ENCODE assay signal across 23 mouse cellular contexts in the genomic region with DNA sequence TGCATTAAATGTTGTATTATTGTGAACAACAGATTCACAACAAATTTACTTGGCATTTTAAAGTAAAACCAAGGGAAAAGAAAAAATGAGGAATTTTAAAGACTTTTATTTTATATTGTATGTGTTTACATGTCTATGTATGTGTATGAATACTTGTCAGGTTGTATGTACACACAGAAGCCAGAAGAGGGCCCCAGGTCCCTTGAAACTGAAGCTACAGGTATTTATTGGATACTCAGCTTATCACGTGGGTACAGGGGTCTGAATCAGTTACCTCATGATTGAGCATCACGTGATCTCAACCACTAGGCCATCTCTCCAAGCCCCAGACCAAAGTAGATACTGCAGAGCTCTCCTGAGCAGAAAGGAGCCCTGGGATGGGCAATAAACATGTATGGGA.
DNase-seq lines count a peak whose midpoint lies in the region; ATAC-seq and TF ChIP-seq lines count a peak whose summit lies in the region.
"Had no signal": no experiment of that assay in that cellular context is flagged by ENCODE, and none has a peak within 500 bp of the region (broad histone marks: within the 10 kb centered on the region; RNA-seq: fewer than 3 reads in every experiment).

No protein-coding gene starts in this region.

- no peaks in the 10 kb centered on the region for H3K27me3 ChIP-seq in kidney, postnatal 0 days (ENCODE audit: insufficient read depth, low read length)
- no peaks in the 10 kb centered on the region for H3K27me3 ChIP-seq in stomach, postnatal 0 days (ENCODE audit: control insufficient read depth, insufficient read depth, low read length)
- H3K27me3 ChIP-seq in forebrain, embryonic 14.5 days (replicated peaks; ENCODE audit: control insufficient read depth, insufficient read depth, low read length) = no peaks in the 10 kb centered on the region
- H3K27me3 ChIP-seq: embryonic facial prominence, embryonic 15.5 days; midbrain, embryonic 15.5 days had no signal

- TF ChIP-seq CTCF in kidney, postnatal 0 days (IDR thresholded peaks at IDR 0.05; ENCODE audit: low read depth) = peak; percentile 27; the same call in 1 of the 2 replicates
- TF ChIP-seq CTCF in stomach, postnatal 0 days (IDR thresholded peaks at IDR 0.05; ENCODE audit: low read depth) = peak; percentile 42

- no peak for ATAC-seq in kidney, postnatal 0 days (replicated peaks; ENCODE audit: low FRiP score, low read depth)
- no peak for ATAC-seq in stomach, postnatal 0 days (ENCODE audit: low FRiP score, low TSS enrichment)
- no peak for ATAC-seq in forebrain, embryonic 14.5 days
- ATAC-seq: forebrain, postnatal 0 days; hindbrain, embryonic 16.5 days; midbrain, embryonic 15.5 days had no signal

- no peak overlapping the region for H3K4me3 ChIP-seq in kidney, postnatal 0 days (replicated peaks; ENCODE audit: low read depth, low read length)
- H3K4me3 ChIP-seq in stomach, postnatal 0 days (ENCODE audit: low read depth, low read length) = no peak overlapping the region
- no peak overlapping the region for H3K4me3 ChIP-seq in forebrain, embryonic 14.5 days (ENCODE audit: low read depth, low read length)
- H3K4me3 ChIP-seq: embryonic facial prominence, embryonic 15.5 days; left cerebral cortex, adult 2 months; limb, embryonic 10.5 days; midbrain, embryonic 15.5 days had no signal

- no peak for DNase-seq in kidney, postnatal 0 days (ENCODE audit: low spot score)
- no peak for DNase-seq in kidney, postnatal 4 days
- peak; percentile 14 for DNase-seq in CD4-positive helper T cell, adult 2 months (ENCODE audit: low read depth, low spot score)
- DNase-seq in R1 (ENCODE audit: low read depth, low spot score) = peak; percentile 83
- no peak for DNase-seq in stomach, postnatal 0 days (ENCODE audit: low spot score)
- DNase-seq in heart, postnatal 25 days (ENCODE audit: low spot score) = no peak
- no peak for DNase-seq in forebrain, embryonic 14.5 days (ENCODE audit: low spot score)
- DNase-seq: cerebellum, adult 18-20 months; cerebellum, postnatal 25 days; forebrain, postnatal 0 days; heart, adult 18-20 months; kidney, adult 18-20 months; kidney, postnatal 10 days; lung, adult 2 months; lung, postnatal 36 days; retina, postnatal 1 day; right cerebral cortex, postnatal 4 days; thymus, postnatal 36 days had no signal

- H3K27ac ChIP-seq in kidney, postnatal 0 days = no peak overlapping the region
- no peak overlapping the region for H3K27ac ChIP-seq in stomach, postnatal 0 days (replicated peaks)
- H3K27ac ChIP-seq in forebrain, embryonic 14.5 days (ENCODE audit: low read depth, low read length) = no peak overlapping the region
- H3K27ac ChIP-seq: embryonic facial prominence, embryonic 15.5 days; left cerebral cortex, adult 2 months; limb, embryonic 10.5 days; midbrain, embryonic 15.5 days had no signal

- H3K9ac ChIP-seq in kidney, postnatal 0 days (ENCODE audit: low read depth, low read length) = no peak overlapping the region
- no peak overlapping the region for H3K9ac ChIP-seq in stomach, postnatal 0 days (ENCODE audit: low read length)
- H3K9ac ChIP-seq in forebrain, embryonic 14.5 days (ENCODE audit: low read length) = no peak overlapping the region
- H3K9ac ChIP-seq: embryonic facial prominence, embryonic 15.5 days; forebrain, postnatal 0 days; midbrain, embryonic 15.5 days had no signal

- intact Hi-C loops in heart, postnatal 25 days (cut with DNase I) = no loop called here

- WGBS in kidney, postnatal 0 days = 89% methylated on average over 2 of the region's 2 CpGs
- WGBS in stomach, postnatal 0 days = 86% methylated on average over 2 of the region's 2 CpGs
- WGBS in forebrain, embryonic 14.5 days = 81% methylated on average over 2 of the region's 2 CpGs

- H3K4me2 ChIP-seq in kidney, postnatal 0 days (ENCODE audit: low read length) = no peak overlapping the region
- H3K4me2 ChIP-seq in stomach, postnatal 0 days (replicated peaks; ENCODE audit: low read depth) = no peak overlapping the region
- H3K4me2 ChIP-seq in forebrain, embryonic 14.5 days (ENCODE audit: low read length) = no peak overlapping the region
- H3K4me2 ChIP-seq: embryonic facial prominence, embryonic 15.5 days; midbrain, embryonic 15.5 days had no signal

- no peaks in the 10 kb centered on the region for H3K4me1 ChIP-seq in kidney, postnatal 0 days (replicated peaks; ENCODE audit: insufficient read depth, low read length)
- H3K4me1 ChIP-seq in stomach, postnatal 0 days (replicated peaks; ENCODE audit: control insufficient read depth, insufficient read depth) = no peaks in the 10 kb centered on the region; the same call in 1 of the 2 replicates
- no peaks in the 10 kb centered on the region for H3K4me1 ChIP-seq in forebrain, embryonic 14.5 days (ENCODE audit: control insufficient read depth, insufficient read depth, low read length)
- H3K4me1 ChIP-seq: embryonic facial prominence, embryonic 15.5 days; limb, embryonic 10.5 days; midbrain, embryonic 15.5 days had no signal

- H3K36me3 ChIP-seq in kidney, postnatal 0 days (ENCODE audit: insufficient read depth, low read length) = no peaks in the 10 kb centered on the region
- no peaks in the 10 kb centered on the region for H3K36me3 ChIP-seq in stomach, postnatal 0 days (ENCODE audit: control insufficient read depth, insufficient read depth, low read length)
- peaks cover 7% of the 10 kb centered on the region for H3K36me3 ChIP-seq in forebrain, embryonic 14.5 days (ENCODE audit: control insufficient read depth, insufficient read depth, low read length)

- no peaks in the 10 kb centered on the region for H3K9me3 ChIP-seq in kidney, postnatal 0 days (replicated peaks; ENCODE audit: low read length)
- H3K9me3 ChIP-seq in stomach, postnatal 0 days (ENCODE audit: control insufficient read depth, low read length) = no peaks in the 10 kb centered on the region
- no peaks in the 10 kb centered on the region for H3K9me3 ChIP-seq in forebrain, embryonic 14.5 days (replicated peaks; ENCODE audit: control insufficient read depth, low read length)
- H3K9me3 ChIP-seq: embryonic facial prominence, embryonic 15.5 days; limb, embryonic 10.5 days; midbrain, embryonic 15.5 days had no signal

- no peak for TF ChIP-seq EP300 in stomach, postnatal 0 days (optimal IDR thresholded peaks at IDR 0.05)

Comparison
In these comparisons a context has a peak if more than half of its experiments do, and no peak if none do; other contexts are left out.
1. DNase-seq: peak in CD4-positive helper T cell, adult 2 months (single experiment) and R1 (single experiment); none in kidney, postnatal 0 days (single experiment), kidney, postnatal 4 days (0 of 2), stomach, postnatal 0 days (single experiment), heart, postnatal 25 days (single experiment) and forebrain, embryonic 14.5 days (single experiment).